Mouse (Mus musculus): ENCODE data around the gene Adcy1. TPM values are rescaled to one million over a fixed set of nuclear protein-coding genes. Genes with fewer than 3 reads are reported as not detected.

The Adcy1 gene
- total RNA-seq, 2 experiments from 2014 or later, result 0.79 to 0.89 TPM

- peak; percentile 87 for TF ChIP-seq CTCF (IDR thresholded peaks at IDR 0.05)
- intact Hi-C loops (cut with DNase I), result loop anchor here (2.0 kb wide), 1 partner anchor 1205 kb away; no protein-coding TSS in a partner anchor
- H3K4me3 ChIP-seq, result no peak overlapping the region
- peak; percentile 46 for DNase-seq
- no peak overlapping the region for H3K27ac ChIP-seq
These were observed 136.6 kb downstream of the Adcy1 start for GRCm38 (mm10) chr11:7199736-7200392.

GRCm38 (mm10) chr11:7200393-7200783 is 137.1 kb downstream of the Adcy1 start:
- intact Hi-C loops (cut with DNase I), result loop anchor here (2.0 kb wide), 1 partner anchor 1204 kb away; no protein-coding TSS in a partner anchor
- Histone ChIP-seq H3K4me3 (no peak overlapping the region), H3K27ac (no peak overlapping the region)
- DNase-seq, result no peak
- no peak for TF ChIP-seq CTCF (IDR thresholded peaks at IDR 0.05)

- TF ChIP-seq CTCF (IDR thresholded peaks at IDR 0.05), result no peak
- no peak for DNase-seq
- intact Hi-C loops (cut with DNase I), result no loop called here
- H3K27ac ChIP-seq, result no peak overlapping the region
- H3K4me3 ChIP-seq, result no peak overlapping the region
These were observed 138.9 kb downstream of the Adcy1 start for GRCm38 (mm10) chr11:7202206-7202605.

- intact Hi-C loops (cut with DNase I), result no loop called here
- no peak for TF ChIP-seq CTCF (IDR thresholded peaks at IDR 0.05)
- no peak overlapping the region for H3K27ac ChIP-seq
- DNase-seq, result no peak
- no peak overlapping the region for H3K4me3 ChIP-seq
These were observed 140.6 kb downstream of the Adcy1 start for GRCm38 (mm10) chr11:7203846-7204245.

- intact Hi-C loops (cut with DNase I), result loop anchor here (5.0 to 10.0 kb wide), 2 partner anchors 357 to 1314 kb away; no protein-coding TSS in a partner anchor
- peak overlapping the region; percentile 82 for H3K4me3 ChIP-seq
- TF ChIP-seq CTCF (IDR thresholded peaks at IDR 0.05), result peak; percentile 87
- H3K27ac ChIP-seq, result no peak overlapping the region
- peak; percentile 85 for DNase-seq
These were observed 147.1 kb downstream of the Adcy1 start for GRCm38 (mm10) chr11:7210343-7210742.

GRCm38 (mm10) chr11:7211211-7211610 is 147.9 kb downstream of the Adcy1 start:
- intact Hi-C loops (cut with DNase I), result loop anchor here (5.0 to 10.0 kb wide), 2 partner anchors 356 to 1314 kb away; no protein-coding TSS in a partner anchor
- DNase-seq, result no peak
- peak overlapping the region; percentile 35 for H3K27ac ChIP-seq
- H3K4me3 ChIP-seq, result peak overlapping the region; percentile 82
- TF ChIP-seq CTCF (IDR thresholded peaks at IDR 0.05), result no peak

GRCm38 (mm10) chr11:7212126-7212798 is 149.0 kb downstream of the Adcy1 start:
- H3K27ac ChIP-seq, result peak overlapping the region; percentile 6; the same call in 1 of the 2 replicates
- DNase-seq, result no peak
- no peak for TF ChIP-seq CTCF (IDR thresholded peaks at IDR 0.05)
- peak overlapping the region; percentile 82 for H3K4me3 ChIP-seq
- intact Hi-C loops (cut with DNase I), result loop anchor here (5.0 to 10.0 kb wide), 2 partner anchors 355 to 1313 kb away; no protein-coding TSS in a partner anchor

- no peak for DNase-seq
- H3K27ac ChIP-seq, result peak overlapping the region; percentile 74
- TF ChIP-seq CTCF (IDR thresholded peaks at IDR 0.05), result no peak
- intact Hi-C loops (cut with DNase I), result loop anchor here (5.0 to 10.0 kb wide), 2 partner anchors 354 to 1312 kb away; no protein-coding TSS in a partner anchor
- peak overlapping the region; percentile 82 for H3K4me3 ChIP-seq
These were observed 149.8 kb downstream of the Adcy1 start for GRCm38 (mm10) chr11:7213161-7213500.

GRCm38 (mm10) chr11:7213501-7214341 is 150.4 kb downstream of the Adcy1 start, which contains the start of gene Igfbp3:
TSS of gene Igfbp3 (minus strand) at chr11:7213923.
- Histone ChIP-seq H3K4me3 (peak within 1 kb of the TSS; percentile 82), H3K27ac (peak within 1 kb of the TSS; percentile 74)
- no peak for TF ChIP-seq CTCF (IDR thresholded peaks at IDR 0.05)
- intact Hi-C loops (cut with DNase I), result loop anchor here (2.0 to 10.0 kb wide), 3 partner anchors 354 to 1311 kb away; no protein-coding TSS in a partner anchor
- DNase-seq, result peak; percentile 74

GRCm38 (mm10) chr11:7214342-7214660 is 151.0 kb downstream of the Adcy1 start:
- peak overlapping the region; percentile 70; the same call in 1 of the 2 replicates for H3K27ac ChIP-seq
- intact Hi-C loops (cut with DNase I), result loop anchor here (2.0 to 10.0 kb wide), 3 partner anchors 353 to 1310 kb away; no protein-coding TSS in a partner anchor
- TF ChIP-seq CTCF (IDR thresholded peaks at IDR 0.05), result no peak
- DNase-seq, result no peak
- H3K4me3 ChIP-seq, result peak overlapping the region; percentile 82

- peak; percentile 54 for DNase-seq
- intact Hi-C loops (cut with DNase I), result loop anchor here (2.0 to 10.0 kb wide), 3 partner anchors 353 to 1310 kb away; no protein-coding TSS in a partner anchor
- Histone ChIP-seq H3K27ac (no peak overlapping the region), H3K4me3 (peak overlapping the region; percentile 82)
- TF ChIP-seq CTCF (IDR thresholded peaks at IDR 0.05), result peak; percentile 81
These were observed 151.5 kb downstream of the Adcy1 start for GRCm38 (mm10) chr11:7214761-7215160.

GRCm38 (mm10) chr11:7215703-7216102 is 152.4 kb downstream of the Adcy1 start:
- peak; percentile 90 for TF ChIP-seq CTCF (IDR thresholded peaks at IDR 0.05)
- intact Hi-C loops (cut with DNase I), result loop anchor here (2.0 to 10.0 kb wide), 3 partner anchors 123 to 1309 kb away; no protein-coding TSS in a partner anchor

More at GRCm38 (mm10) chr11:7215703-7216102, 152.4 kb downstream of the Adcy1 start:
- H3K4me3 ChIP-seq, result 0 out of 2 replicates have a peak overlapping the region, but pooled peaks have one; percentile 30
- H3K27ac ChIP-seq, result no peak overlapping the region
- peak; percentile 77 for DNase-seq
